Mouse (Mus musculus) midbrain, embryonic 16.5 days (tissue): Measurements from ENCODE around the gene Txnip. TPM values are rescaled to one million over a fixed set of nuclear protein-coding genes. Genes with fewer than 3 reads are reported as not detected.

Experiments used
- ATAC-seq: fragments of 200-750 bp; cut with Nextera tagmentation; 2 replicates; pipeline ENCODE4 v1.8.0; 2017; ENCODE audit warnings: moderate TSS enrichment
- H3K27ac ChIP-seq: fragments of 300-500 bp; sonication (generic); 2 replicates; pipeline ENCODE4 v1.5.1; 2014; ENCODE audit warnings: mild to moderate bottlenecking, low read length, mixed read lengths
- H3K27me3 ChIP-seq: fragments of 300-500 bp; sonication (generic); 2 replicates; pipeline ENCODE4 v1.6.1; 2014; ENCODE audit warnings: low read depth, low read length, mixed read lengths; ENCODE audit not compliant: control insufficient read depth, insufficient read depth
- H3K36me3 ChIP-seq: fragments of 300-500 bp; sonication (generic); 2 replicates; pipeline ENCODE4 v1.6.1; 2014; ENCODE audit warnings: mild to moderate bottlenecking, low read length, moderate library complexity, mixed read lengths; ENCODE audit not compliant: control insufficient read depth, insufficient read depth
- H3K4me1 ChIP-seq: fragments of 300-500 bp; sonication (generic); 2 replicates; pipeline ENCODE4 v1.6.1; 2014; ENCODE audit warnings: mild to moderate bottlenecking, low read length, mixed read lengths; ENCODE audit not compliant: control insufficient read depth, insufficient read depth
- H3K4me2 ChIP-seq: fragments of 300-500 bp; sonication (generic); 2 replicates; pipeline ENCODE4 v1.6.1; 2014; ENCODE audit warnings: mild to moderate bottlenecking, low read length, mixed read lengths
- H3K4me3 ChIP-seq: fragments of 300-500 bp; sonication (generic); 2 replicates; pipeline ENCODE4 v1.5.1; 2014; ENCODE audit warnings: low read depth, mild to moderate bottlenecking, low read length, moderate library complexity, mixed read lengths
- H3K9ac ChIP-seq: fragments of 300-500 bp; sonication (generic); 2 replicates; pipeline ENCODE4 v1.6.1; 2014; ENCODE audit warnings: low read depth, low read length, mixed read lengths
- H3K9me3 ChIP-seq: fragments of 300-500 bp; sonication (generic); replicated peaks from 2 replicates; pipeline ENCODE4 v1.6.1; 2014; ENCODE audit warnings: mild to moderate bottlenecking, low read length, mixed read lengths; ENCODE audit not compliant: control insufficient read depth, poor library complexity, severe bottlenecking
- WGBS: fragments of 180-500 bp; shearing (Covaris S2); extraction: QIAGEN DNeasy Blood & Tissue Kit; methylation state at CpG from one replicate; pipeline ENCODE4 v1.1.7; 2014; 5-methylcytosine and 5-hydroxymethylcytosine counted together
- polyA plus RNA-seq: library from polyadenylated mRNA; unstranded; fragments of >200 nt; fragmentation: Nextera tagmentation; extraction: Ambion mirVana; gene quantifications from 2 replicates; pipeline ENCODE4 v1.2.1, GENCODE M21; 2015

The Txnip gene
- polyA plus RNA-seq, 1 experiment from 2014 or later: 41.5 TPM

- WGBS: 92% methylated on average over 11 of the region's 11 CpGs
- Histone ChIP-seq H3K9ac (no peak overlapping the region), H3K36me3 (no peaks in the 10 kb centered on the region), H3K9me3 (no peaks in the 10 kb centered on the region), H3K4me3 (no peak overlapping the region), H3K4me2 (no peak overlapping the region), H3K4me1 (no peaks in the 10 kb centered on the region), H3K27me3 (no peaks in the 10 kb centered on the region), H3K27ac (no peak overlapping the region)
- no peak for ATAC-seq
Observed at GRCm38 (mm10) chr3:96569966-96570605, 12.3 kb downstream of the Txnip start.

- Histone ChIP-seq H3K36me3 (no peaks in the 10 kb centered on the region), H3K4me1 (no peaks in the 10 kb centered on the region), H3K27ac (no peak overlapping the region), H3K4me3 (no peak overlapping the region), H3K4me2 (no peak overlapping the region), H3K9me3 (no peaks in the 10 kb centered on the region), H3K27me3 (no peaks in the 10 kb centered on the region), H3K9ac (no peak overlapping the region)
- 78% methylated on average over 7 of the region's 7 CpGs for WGBS
- ATAC-seq: no peak
Observed at GRCm38 (mm10) chr3:96570643-96571042, 12.9 kb downstream of the Txnip start.

GRCm38 (mm10) chr3:96571336-96571735, 13.6 kb downstream of the Txnip start:
- WGBS: 78% methylated on average over 2 of the region's 2 CpGs

GRCm38 (mm10) chr3:96571896-96572698, 14.3 kb downstream of the Txnip start:
- no peak overlapping the region for H3K4me3 ChIP-seq
- no peak overlapping the region for H3K27ac ChIP-seq
- no peaks in the 10 kb centered on the region for H3K27me3 ChIP-seq
- no peak overlapping the region for H3K4me2 ChIP-seq
- 81% methylated on average over 16 of the region's 16 CpGs for whole genome bisulfite sequencing
- H3K36me3 ChIP-seq: no peaks in the 10 kb centered on the region
- no peaks in the 10 kb centered on the region for H3K4me1 ChIP-seq
- H3K9me3 ChIP-seq: no peaks in the 10 kb centered on the region
- ATAC-seq: no peak
- H3K9ac ChIP-seq: no peak overlapping the region

More at GRCm38 (mm10) chr3:96571336-96571735, 13.6 kb downstream of the Txnip start:
- no peak overlapping the region for H3K27ac ChIP-seq
- no peaks in the 10 kb centered on the region for H3K27me3 ChIP-seq
- H3K4me3 ChIP-seq: no peak overlapping the region
- H3K4me2 ChIP-seq: no peak overlapping the region
- no peak overlapping the region for H3K9ac ChIP-seq
- no peak for ATAC-seq
- H3K36me3 ChIP-seq: no peaks in the 10 kb centered on the region
- no peaks in the 10 kb centered on the region for H3K4me1 ChIP-seq
- no peaks in the 10 kb centered on the region for H3K9me3 ChIP-seq

GRCm38 (mm10) chr3:96573611-96574511, 16.1 kb downstream of the Txnip start:
- no peak overlapping the region for H3K4me3 ChIP-seq
- H3K36me3 ChIP-seq: no peaks in the 10 kb centered on the region
- ATAC-seq: no peak
- 90% methylated on average over 18 of the region's 19 CpGs for WGBS
- no peaks in the 10 kb centered on the region for H3K4me1 ChIP-seq
- H3K27me3 ChIP-seq: no peaks in the 10 kb centered on the region
- H3K9ac ChIP-seq: no peak overlapping the region
- H3K27ac ChIP-seq: no peak overlapping the region
- H3K4me2 ChIP-seq: no peak overlapping the region
- no peaks in the 10 kb centered on the region for H3K9me3 ChIP-seq

GRCm38 (mm10) chr3:96575272-96575984, 17.7 kb downstream of the Txnip start:
- Histone ChIP-seq H3K9me3 (no peaks in the 10 kb centered on the region), H3K27me3 (no peaks in the 10 kb centered on the region), H3K4me1 (peaks cover 4% of the 10 kb centered on the region), H3K36me3 (no peaks in the 10 kb centered on the region), H3K27ac (no peak overlapping the region), H3K9ac (no peak overlapping the region), H3K4me2 (no peak overlapping the region), H3K4me3 (no peak overlapping the region)
- no peak for ATAC-seq
- 85% methylated on average over 8 of the region's 8 CpGs for WGBS

- no peaks in the 10 kb centered on the region for H3K9me3 ChIP-seq
- peaks cover 7% of the 10 kb centered on the region for H3K4me1 ChIP-seq
- ATAC-seq: no peak
- H3K9ac ChIP-seq: no peak overlapping the region
- H3K4me2 ChIP-seq: peak overlapping the region; percentile 37
- no peak overlapping the region for H3K4me3 ChIP-seq
- no peaks in the 10 kb centered on the region for H3K36me3 ChIP-seq
- WGBS: 64% methylated on average over 14 of the region's 14 CpGs
- no peaks in the 10 kb centered on the region for H3K27me3 ChIP-seq
- H3K27ac ChIP-seq: peak overlapping the region; percentile 53; the same call in 1 of the 2 replicates
Observed at GRCm38 (mm10) chr3:96576005-96576658, 18.4 kb downstream of the Txnip start.
